Mouse (Mus musculus) activated CD4-positive, CD25-positive, alpha-beta regulatory T cell (primary cell): ENCODE data around the gene Reep3. TPM values are rescaled to one million over a fixed set of nuclear protein-coding genes. Genes with fewer than 3 reads are reported as not detected.

Source experiments
- polyA plus RNA-seq, 2 experiments: library from polyadenylated mRNA; unstranded; fragments of 100-300 nt; shearing (Covaris generic); gene quantifications; one replicate each; pipeline ENCODE4 v1.2.1; 2017

Gene Reep3
- polyA plus RNA-seq = 10 to 100 TPM; 26.9 to 36.1 TPM

GRCm38 (mm10) chr10:67096621-67097436 lies at the start of gene Reep3:
Gene Reep3, minus strand, starts transcription at chr10:67096945.

DNA sequence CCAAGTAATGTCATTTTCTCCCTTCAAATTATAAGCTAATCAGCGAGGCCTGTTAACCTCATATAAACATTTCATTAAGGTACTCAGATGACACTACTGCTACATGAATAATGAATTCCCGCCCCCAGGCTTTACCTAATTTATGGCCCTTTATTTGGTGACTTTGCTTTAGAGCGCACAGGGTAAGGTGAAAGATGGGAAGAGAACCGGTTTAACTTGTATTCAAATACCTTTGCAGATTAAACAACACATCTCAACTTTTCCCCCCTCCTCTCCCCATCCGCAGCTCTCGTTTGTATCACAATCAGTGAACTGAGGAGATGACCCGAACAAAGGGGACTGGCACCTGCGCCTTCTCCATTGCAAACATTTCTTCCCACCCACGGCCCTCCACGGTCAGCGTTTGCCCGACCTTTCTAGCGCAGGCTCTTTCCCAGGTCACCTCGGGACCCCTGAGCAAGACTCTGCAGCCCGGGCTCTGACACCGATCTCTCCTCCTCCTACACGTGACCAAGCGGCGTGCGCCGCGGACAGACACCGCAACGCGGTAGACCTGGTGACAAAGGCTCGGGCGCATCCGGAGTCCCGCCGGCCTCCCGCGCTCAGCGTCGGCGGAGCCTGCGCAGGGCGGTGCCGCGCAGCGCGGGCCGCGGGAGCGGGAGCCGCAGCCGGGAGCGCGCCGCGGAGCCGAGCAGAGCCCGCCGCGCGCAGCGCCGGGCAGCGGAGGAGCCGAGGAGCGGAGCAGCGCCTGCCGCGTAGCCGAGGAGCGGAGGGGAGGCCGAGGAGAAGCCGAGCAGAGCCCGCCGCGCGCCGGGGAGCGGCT lies 736 bp downstream of the Reep3 start, which contains the start of gene Jmjd1c:
Gene Jmjd1c, plus strand, starts transcription at position 328 of the 823 bp plus-strand sequence.

Other genes starting within 250 kb of the Reep3 start
- gene Jmjd1c, start 820 bp downstream of the Reep3 start, polyA plus RNA-seq = 10 to 100 TPM; 60.4 to 63.1 TPM
- 10 to 100 TPM; 57.5 to 61.0 TPM for gene Nrbf2, start 188.4 kb upstream of the Reep3 start, polyA plus RNA-seq